Mouse (Mus musculus) lung, postnatal 0 days (tissue): ENCODE measurements around the gene Micu2.

Source experiments
- CTCF ChIP-seq: IDR thresholded peaks from 2 replicates; pipeline ENCODE4 v1.5.1; 2016; ENCODE audit warnings: antibody characterized with exemption, mild to moderate bottlenecking
- EP300 ChIP-seq: IDR thresholded peaks from 2 replicates; pipeline ENCODE4 v1.6.1; 2016; ENCODE audit warnings: antibody characterized with exemption, mild to moderate bottlenecking, control low read depth

- no peak for TF ChIP-seq CTCF
- no peak for TF ChIP-seq EP300
These were observed 7.3 kb downstream of the Micu2 start for GRCm38 (mm10) chr14:57991761-57992160.
